Mouse (Mus musculus) stomach, embryonic 15.5 days (tissue): ENCODE data around the gene Trex1. TPM values are rescaled to one million over a fixed set of nuclear protein-coding genes. Genes with fewer than 3 reads are reported as not detected.

Experiments
- polyA plus RNA-seq: library from polyadenylated mRNA; unstranded; fragments of >200 nt; fragmentation: Nextera tagmentation; extraction: Ambion mirVana; gene quantifications from 2 replicates; pipeline ENCODE4 v1.2.1, GENCODE M21; 2015

Gene Trex1
- polyA plus RNA-seq, 1 experiment from 2014 or later = 14.4 TPM

Other genes starting within 250 kb of the Trex1 start
- gene Celsr3, start 233.4 kb downstream of the Trex1 start, polyA plus RNA-seq = 0.94 and 1.2 TPM in 2 replicates
- gene Slc26a6, start 206.5 kb downstream of the Trex1 start, polyA plus RNA-seq = 12.8 and 18.5 TPM in 2 replicates
- not detected in 2 replicates for gene Tmem89, start 145.1 kb downstream of the Trex1 start, polyA plus RNA-seq
- 499 and 511 TPM in 2 replicates for gene Uqcrc1, start 123.1 kb downstream of the Trex1 start, polyA plus RNA-seq
- gene Col7a1, start 106.1 kb downstream of the Trex1 start, polyA plus RNA-seq = 5.9 and 6.6 TPM in 2 replicates
- gene Ucn2, start 73.7 kb downstream of the Trex1 start, polyA plus RNA-seq = 0.12 and 0.19 TPM in 2 replicates
- 9.6 and 10.2 TPM in 2 replicates for gene Pfkfb4, start 68.0 kb downstream of the Trex1 start, polyA plus RNA-seq
- 104 and 107 TPM in 2 replicates for gene Shisa5, start 21.2 kb downstream of the Trex1 start, polyA plus RNA-seq
- 24.7 and 26.1 TPM in 2 replicates for gene Atrip, start 14.4 kb upstream of the Trex1 start, polyA plus RNA-seq
- 14.7 and 16.3 TPM in 2 replicates for gene Ccdc51, start 22.8 kb upstream of the Trex1 start, polyA plus RNA-seq
- gene Tma7, start 22.9 kb upstream of the Trex1 start, polyA plus RNA-seq = 586 and 587 TPM in 2 replicates
- gene Plxnb1, start 35.7 kb upstream of the Trex1 start, polyA plus RNA-seq = 12.8 and 13.3 TPM in 2 replicates
- not detected in 2 replicates for gene Fbxw21, start 102.3 kb upstream of the Trex1 start, polyA plus RNA-seq
- gene Fbxw13, start 136.2 kb upstream of the Trex1 start, polyA plus RNA-seq = 0.10 TPM in 1 of 2 replicates, not detected in the other
- gene Fbxw20, start 175.0 kb upstream of the Trex1 start, polyA plus RNA-seq = not detected in 2 replicates
- gene Fbxw14, start 227.9 kb upstream of the Trex1 start, polyA plus RNA-seq = not detected in 2 replicates